Mouse (Mus musculus) MEL (cell line): ENCODE results near the gene Eif3a. TPM values are rescaled to one million over a fixed set of nuclear protein-coding genes. Genes with fewer than 3 reads are reported as not detected.
A peak's percentile ranks its signal among the peaks of the same experiment; 100 is the strongest.

Experiments
- DNase-seq: peaks from one replicate; pipeline ENCODE4 v3.0.0; 2011; ENCODE audit warnings: low read depth, low spot score
- H3K27ac ChIP-seq: 2 replicates; pipeline ENCODE4 v1.5.1; 2012; ENCODE audit warnings: low read depth, mild to moderate bottlenecking, control low read depth, low read length, moderate library complexity; ENCODE audit not compliant: control insufficient read depth
- H3K27me3 ChIP-seq, 2 experiments: fragments of 150-350 bp in 1 of 2; sonication (generic) in 1 of 2; 2 replicates each; pipeline ENCODE4 v1.6.1; 2012; ENCODE audit warnings: low read length in 2 of 2, mild to moderate bottlenecking in 2 of 2, improper control_type of control experiment in 1 of 2, moderate library complexity in 1 of 2; ENCODE audit not compliant: insufficient read depth in 2 of 2, control insufficient read depth in 1 of 2
- H3K36me3 ChIP-seq, 2 experiments: 2 replicates each; pipeline ENCODE4 v1.6.1; 2012 to 2014; ENCODE audit warnings: low read length in 2 of 2, improper control_type of control experiment in 1 of 2, inconsistent platforms in 1 of 2, mild to moderate bottlenecking in 1 of 2; ENCODE audit not compliant: insufficient read depth in 2 of 2, control insufficient read depth in 1 of 2
- H3K4me1 ChIP-seq, 2 experiments: fragments of 150-350 bp in 1 of 2; sonication (generic) in 1 of 2; 2 replicates each; pipeline ENCODE4 v1.6.1; 2012; ENCODE audit warnings: low read length in 2 of 2, improper control_type of control experiment in 1 of 2, mild to moderate bottlenecking in 1 of 2; ENCODE audit not compliant: insufficient read depth in 2 of 2, control insufficient read depth in 1 of 2
- H3K4me3 ChIP-seq, 2 experiments: fragments of 150-350 bp in 1 of 2; sonication (generic) in 1 of 2; 2 replicates each; pipeline ENCODE4 v1.5.1; 2012; ENCODE audit warnings: low read depth in 2 of 2, low read length in 2 of 2, mild to moderate bottlenecking in 2 of 2, moderate library complexity in 2 of 2, control low read depth in 1 of 2, improper control_type of control experiment in 1 of 2; ENCODE audit not compliant: control insufficient read depth in 1 of 2, insufficient read depth in 1 of 2
- H3K79me2 ChIP-seq: 2 replicates; pipeline ENCODE4 v1.6.1; 2012; ENCODE audit warnings: mild to moderate bottlenecking, low read length, moderate library complexity; ENCODE audit not compliant: control insufficient read depth, poor library complexity, insufficient read depth
- H3K9ac ChIP-seq: 2 replicates; pipeline ENCODE4 v1.6.1; 2012; ENCODE audit warnings: low read depth, mild to moderate bottlenecking, control low read depth, low read length, moderate library complexity; ENCODE audit not compliant: control insufficient read depth, poor library complexity, severe bottlenecking
- H3K9me3 ChIP-seq: fragments of 150-350 bp; sonication (generic); replicated peaks from 2 replicates; pipeline ENCODE4 v1.6.1; 2012; ENCODE audit warnings: mild to moderate bottlenecking, low read length, improper control_type of control experiment, moderate library complexity; ENCODE audit not compliant: insufficient read depth
- BHLHE40 ChIP-seq: IDR thresholded peaks from 2 replicates; pipeline ENCODE4 v1.6.1; 2012; ENCODE audit warnings: low read depth, mild to moderate bottlenecking, inconsistent platforms, low read length, improper control_type of control experiment, borderline replicate concordance
- CHD1 ChIP-seq: IDR thresholded peaks from 2 replicates; pipeline ENCODE4 v1.6.1; 2012; ENCODE audit warnings: low read depth, mild to moderate bottlenecking, inconsistent platforms, low read length, improper control_type of control experiment
- CTCF ChIP-seq, 3 experiments: IDR thresholded peaks in 2 of 3; conservative IDR thresholded peaks in 1 of 3; 2 replicates each; pipeline ENCODE4 v1.5.1; 2011 to 2012; ENCODE audit warnings: low read length in 3 of 3, low read depth in 2 of 3, mild to moderate bottlenecking in 2 of 3, improper control_type of control experiment in 1 of 3, inconsistent platforms in 1 of 3, mixed read lengths in 1 of 3, moderate library complexity in 1 of 3; ENCODE audit not compliant: control insufficient read depth in 1 of 3, insufficient read depth in 1 of 3, poor library complexity in 1 of 3, severe bottlenecking in 1 of 3
- ELF1 ChIP-seq: IDR thresholded peaks from 2 replicates; pipeline ENCODE4 v1.6.1; 2014; ENCODE audit warnings: low read depth, mild to moderate bottlenecking, inconsistent platforms, low read length, improper control_type of control experiment, moderate library complexity
- EP300 ChIP-seq, 2 experiments: IDR thresholded peaks; 2 replicates each; pipeline ENCODE4 v1.6.1; 2011; ENCODE audit warnings: improper control_type of control experiment in 2 of 2, low read length in 2 of 2, low read depth in 1 of 2, mild to moderate bottlenecking in 1 of 2
- ETS1 ChIP-seq: IDR thresholded peaks from 2 replicates; pipeline ENCODE4 v1.6.1; 2012; ENCODE audit warnings: low read depth, mild to moderate bottlenecking, inconsistent platforms, low read length, improper control_type of control experiment, moderate library complexity
- GATA1 ChIP-seq: IDR thresholded peaks from 2 replicates; pipeline ENCODE4 v1.6.1; 2011; ENCODE audit warnings: low read depth, low read length, improper control_type of control experiment
- HCFC1 ChIP-seq: IDR thresholded peaks from 2 replicates; pipeline ENCODE4 v1.6.1; 2012; ENCODE audit warnings: low read depth, mild to moderate bottlenecking, inconsistent platforms, low read length, improper control_type of control experiment, moderate library complexity
- JUND ChIP-seq: IDR thresholded peaks from 2 replicates; pipeline ENCODE4 v1.6.1; 2011; ENCODE audit warnings: low read depth, mild to moderate bottlenecking, improper control_type of control experiment, low read length
- KAT2A ChIP-seq: conservative IDR thresholded peaks from 2 replicates; pipeline ENCODE4 v1.6.1; 2012; ENCODE audit warnings: low read depth, low read length, improper control_type of control experiment, inconsistent platforms
- MAFK ChIP-seq: IDR thresholded peaks from 2 replicates; pipeline ENCODE4 v1.6.1; 2011; ENCODE audit warnings: low read depth, mild to moderate bottlenecking, low read length, improper control_type of control experiment, borderline replicate concordance
- MAX ChIP-seq: IDR thresholded peaks from 2 replicates; pipeline ENCODE4 v1.6.1; 2011; ENCODE audit warnings: low read length, improper control_type of control experiment
- MEF2A ChIP-seq: IDR thresholded peaks from 2 replicates; pipeline ENCODE4 v1.6.1; 2014; ENCODE audit warnings: low read depth, mild to moderate bottlenecking, inconsistent platforms, low read length, improper control_type of control experiment; ENCODE audit not compliant: poor library complexity, insufficient replicate concordance, severe bottlenecking; ENCODE audit errors: extremely low read depth
- MXI1 ChIP-seq: IDR thresholded peaks from 2 replicates; pipeline ENCODE4 v1.6.1; 2011; ENCODE audit warnings: mild to moderate bottlenecking, low read depth, low read length, improper control_type of control experiment
- MYC ChIP-seq: IDR thresholded peaks from 2 replicates; pipeline ENCODE4 v1.6.1; 2011; ENCODE audit warnings: low read depth, mild to moderate bottlenecking, low read length, improper control_type of control experiment, moderate library complexity
- NELFE ChIP-seq: IDR thresholded peaks from 2 replicates; pipeline ENCODE4 v1.6.1; 2011; ENCODE audit warnings: low read depth, low read length, improper control_type of control experiment
- NRF1 ChIP-seq: IDR thresholded peaks from 2 replicates; pipeline ENCODE4 v1.6.1; 2014; ENCODE audit warnings: low read depth, mild to moderate bottlenecking, inconsistent platforms, low read length, improper control_type of control experiment, moderate library complexity; ENCODE audit not compliant: poor library complexity, insufficient read depth, severe bottlenecking
- POLR2AphosphoS5 ChIP-seq: IDR thresholded peaks from 2 replicates; pipeline ENCODE4 v1.6.1; 2012; ENCODE audit warnings: low read depth, borderline replicate concordance, mild to moderate bottlenecking, inconsistent platforms, low read length, moderate library complexity, mixed read lengths
- RAD21 ChIP-seq: IDR thresholded peaks from 2 replicates; pipeline ENCODE4 v1.6.1; 2011; ENCODE audit warnings: mild to moderate bottlenecking, low read depth, low read length, improper control_type of control experiment
- RCOR1 ChIP-seq: IDR thresholded peaks from 2 replicates; pipeline ENCODE4 v1.6.1; 2012; ENCODE audit warnings: low read depth, mild to moderate bottlenecking, inconsistent platforms, low read length, improper control_type of control experiment
- SIN3A ChIP-seq: IDR thresholded peaks from 2 replicates; pipeline ENCODE4 v1.6.1; 2012; ENCODE audit warnings: low read length, improper control_type of control experiment, inconsistent platforms
- SMC3 ChIP-seq: IDR thresholded peaks from 2 replicates; pipeline ENCODE4 v1.6.1; 2011; ENCODE audit warnings: low read depth, low read length, improper control_type of control experiment
- TAL1 ChIP-seq: IDR thresholded peaks from 2 replicates; pipeline ENCODE4 v1.6.1; 2012; ENCODE audit warnings: mild to moderate bottlenecking, inconsistent platforms, low read length, moderate library complexity, mixed read lengths
- TCF12 ChIP-seq: IDR thresholded peaks from 2 replicates; pipeline ENCODE4 v1.6.1; 2014; ENCODE audit warnings: low read depth, mild to moderate bottlenecking, inconsistent platforms, low read length, improper control_type of control experiment, moderate library complexity
- UBTF ChIP-seq: IDR thresholded peaks from 2 replicates; pipeline ENCODE4 v1.6.1; 2012; ENCODE audit warnings: low read depth, mild to moderate bottlenecking, inconsistent platforms, low read length, improper control_type of control experiment, moderate library complexity, borderline replicate concordance; ENCODE audit not compliant: insufficient read depth
- USF1 ChIP-seq: IDR thresholded peaks from 2 replicates; pipeline ENCODE4 v1.6.1; 2014; ENCODE audit warnings: low read depth, mild to moderate bottlenecking, inconsistent platforms, low read length, improper control_type of control experiment, moderate library complexity
- USF2 ChIP-seq, 2 experiments: IDR thresholded peaks; 2 replicates each; pipeline ENCODE4 v1.6.1; 2011 to 2012; ENCODE audit warnings: improper control_type of control experiment in 2 of 2, low read length in 2 of 2, borderline replicate concordance in 1 of 2, inconsistent platforms in 1 of 2, low read depth in 1 of 2, mild to moderate bottlenecking in 1 of 2; ENCODE audit not compliant: insufficient read depth in 1 of 2
- ZC3H11A ChIP-seq: IDR thresholded peaks from 2 replicates; pipeline ENCODE4 v1.6.1; 2012; ENCODE audit warnings: low read depth, mild to moderate bottlenecking, inconsistent platforms, low read length, improper control_type of control experiment
- ZKSCAN1 ChIP-seq: IDR thresholded peaks from 2 replicates; pipeline ENCODE4 v1.6.1; 2012; ENCODE audit warnings: low read depth, mild to moderate bottlenecking, inconsistent platforms, low read length, improper control_type of control experiment, moderate library complexity
- polyA plus RNA-seq, 2 experiments: library from polyadenylated mRNA; stranded (reverse) in 1 of 2; unstranded in 1 of 2; fragments of >175 nt in 1 of 2; fragments of >200 nt in 1 of 2; gene quantifications; 2 replicates each; pipeline versions ENCODE4 v1.2.1 to v1.2.4; 2012; ENCODE audit warnings: low replicate concordance in 2 of 2, low read depth in 1 of 2; ENCODE audit not compliant: insufficient read length in 2 of 2, insufficient read depth in 1 of 2, missing spikeins in 1 of 2
- total RNA-seq: library from RNA; depleted of rRNA; stranded (reverse); fragments of 300-350 nt; gene quantifications from 2 replicates; pipeline ENCODE4 v1.2.3, GENCODE M21; 2012

Eif3a gene
- total and polyA plus RNA-seq, 3 experiments, result 331 to 914 (median 424) TPM

DNA sequence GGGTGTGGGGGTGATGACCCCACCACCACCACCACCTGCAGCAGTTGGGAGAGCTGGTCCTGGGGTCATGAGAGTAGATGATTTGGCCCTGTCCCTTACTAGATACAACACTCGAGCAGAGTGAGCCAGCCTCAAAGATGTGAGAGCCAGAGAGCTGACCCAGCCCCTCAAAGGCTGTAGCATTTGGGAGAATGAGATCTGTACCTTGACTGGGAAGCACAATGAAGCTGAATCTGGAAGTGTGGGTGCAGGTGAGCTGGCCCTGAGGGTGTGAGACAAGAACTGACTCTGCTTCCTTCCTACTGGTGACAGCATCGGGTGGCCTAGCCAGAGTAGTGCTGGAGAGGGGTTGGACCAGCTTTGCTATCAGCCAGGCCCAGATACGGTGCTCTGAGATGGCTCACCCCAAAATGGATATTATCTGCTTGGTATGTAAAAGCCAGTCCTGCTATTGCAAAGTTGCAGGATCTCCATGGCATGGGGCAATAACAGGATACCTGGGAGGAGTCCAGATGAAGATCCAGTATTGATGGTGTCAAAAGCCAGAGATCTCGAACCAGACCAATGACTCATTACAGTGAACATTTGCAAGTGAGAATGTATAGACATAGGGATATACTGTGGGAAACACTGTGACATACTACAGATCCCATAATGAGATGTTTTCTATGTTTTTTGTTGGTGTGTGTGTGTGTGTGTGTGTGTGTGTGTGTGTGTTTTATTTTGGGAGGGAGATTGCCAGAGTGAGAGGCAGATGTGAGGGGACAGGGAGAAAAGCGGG, 46.5 kb downstream of the Eif3a start (continued):
- TF ChIP-seq ZC3H11A, result no peak
- no peak for TF ChIP-seq KAT2A
- TF ChIP-seq MAX, result no peak
- TF ChIP-seq SIN3A, result no peak
- no peak for TF ChIP-seq ZKSCAN1
- TF ChIP-seq NELFE, result no peak
- TF ChIP-seq ELF1, result no peak
- no peak for TF ChIP-seq USF2 (IDR thresholded peaks at IDR 0.05; ENCODE audit: borderline replicate concordance in 1 of 2, insufficient read depth in 1 of 2, low read depth in 1 of 2, low read length in 2 of 2)
- TF ChIP-seq USF1, result no peak
- no peak for TF ChIP-seq BHLHE40
- TF ChIP-seq JUND, result no peak
- TF ChIP-seq EP300 (IDR thresholded peaks at IDR 0.05; ENCODE audit: low read depth in 1 of 2, low read length in 2 of 2), result peak; percentile 66 to 76
- no peak for TF ChIP-seq RCOR1
- no peak for TF ChIP-seq CTCF (IDR thresholded peaks at IDR 0.05 in 2 of 3, conservative IDR thresholded peaks at IDR 0.05 in 1 of 3; ENCODE audit: control insufficient read depth in 1 of 3, insufficient read depth in 1 of 3, low read depth in 2 of 3, low read length in 3 of 3, poor library complexity in 1 of 3, severe bottlenecking in 1 of 3)
- TF ChIP-seq TAL1, result peak; percentile 77
- peak; percentile 83 for TF ChIP-seq GATA1
- peak; percentile 84 for TF ChIP-seq TCF12
- TF ChIP-seq ETS1, result peak; percentile 59
- no peak for TF ChIP-seq MEF2A
- no peak for TF ChIP-seq MXI1
- TF ChIP-seq POLR2AphosphoS5, result no peak
- no peak for TF ChIP-seq CHD1
- TF ChIP-seq, all 39 proteins: peak for 6

DNA sequence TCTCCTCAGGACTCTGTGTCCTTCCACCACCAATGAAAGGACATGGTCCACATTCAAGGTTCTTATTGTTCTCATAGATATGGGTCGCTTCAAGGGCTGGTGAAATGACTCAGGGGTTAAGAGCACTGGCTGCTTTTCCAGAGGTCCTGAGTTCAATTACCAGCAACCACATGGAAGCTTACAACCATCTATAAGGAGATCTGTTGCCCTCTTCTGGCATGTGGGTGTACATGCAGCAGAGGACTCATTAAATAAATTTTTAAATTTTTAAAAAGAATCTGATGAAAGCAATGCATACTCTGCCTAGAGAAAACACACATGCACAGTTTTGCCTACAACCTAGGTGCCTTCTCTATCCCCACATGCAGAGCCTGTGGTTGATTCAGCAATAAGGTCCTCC, 49.9 kb downstream of the Eif3a start:
- no peak overlapping the region for H3K4me3 ChIP-seq
- H3K4me1 ChIP-seq, result peaks cover 11 to 12% of the 10 kb centered on the region in 2 experiments
- peak; percentile 59 for DNase-seq
- no peak overlapping the region for H3K27ac ChIP-seq
- TF ChIP-seq UBTF, result no peak
- 0 out of 2 replicates have a peak, but pooled peaks have one; percentile 52 for TF ChIP-seq MYC
- TF ChIP-seq EP300 (IDR thresholded peaks at IDR 0.05; ENCODE audit: low read depth in 1 of 2, low read length in 2 of 2), result no peak
- TF ChIP-seq KAT2A, result no peak
- peak; percentile 8 to 46 (median 37); a peak in 4 of 6 replicates for TF ChIP-seq CTCF (IDR thresholded peaks at IDR 0.05 in 2 of 3, conservative IDR thresholded peaks at IDR 0.05 in 1 of 3; ENCODE audit: control insufficient read depth in 1 of 3, insufficient read depth in 1 of 3, low read depth in 2 of 3, low read length in 3 of 3, poor library complexity in 1 of 3, severe bottlenecking in 1 of 3)
- TF ChIP-seq RAD21, result peak; percentile 52
- no peak for TF ChIP-seq HCFC1
- TF ChIP-seq MAX, result 0 out of 2 replicates have a peak, but pooled peaks have one; percentile 30
- no peak for TF ChIP-seq USF1
- TF ChIP-seq SIN3A, result no peak
- TF ChIP-seq ZC3H11A, result 0 out of 2 replicates have a peak, but pooled peaks have one; percentile 12
- TF ChIP-seq CHD1, result no peak
- no peak for TF ChIP-seq ZKSCAN1
- TF ChIP-seq MAFK, result no peak
- no peak for TF ChIP-seq MEF2A
- peak; percentile 47 for TF ChIP-seq SMC3
- no peak for TF ChIP-seq NRF1
- no peak for TF ChIP-seq ETS1
- no peaks in the 10 kb centered on the region for H3K27me3 ChIP-seq
- H3K9me3 ChIP-seq, result no peaks in the 10 kb centered on the region
- no peak overlapping the region for H3K9ac ChIP-seq
- peaks cover 0 to 9% of the 10 kb centered on the region in 2 experiments; a peak in 2 of 4 replicates for H3K36me3 ChIP-seq
- no peaks in the 10 kb centered on the region for H3K79me2 ChIP-seq
